Mouse (Mus musculus): ENCODE measurements around the gene Gm14403. TPM values are rescaled to one million over a fixed set of nuclear protein-coding genes. Genes with fewer than 3 reads are reported as not detected.

The Gm14403 gene
- polyA plus RNA-seq, 1 experiment from 2014 or later: 5.3 TPM

Other genes starting within 250 kb of the Gm14403 start
- not detected in 2 replicates for gene Gm14409, start 231.2 kb upstream of the Gm14403 start, polyA plus RNA-seq (2016; fragmentation: Nextera tagmentation; extraction: Ambion mirVana)
- 0.31 and 0.35 TPM in 2 replicates for gene Gm14412, start 173.9 kb upstream of the Gm14403 start, polyA plus RNA-seq (2016; fragmentation: Nextera tagmentation; extraction: Ambion mirVana)
- gene Gm14418, start 99.9 kb upstream of the Gm14403 start, polyA plus RNA-seq (2016; fragmentation: Nextera tagmentation; extraction: Ambion mirVana): 9.5 and 10.9 TPM in 2 replicates
- gene Zfp970, start 33.5 kb upstream of the Gm14403 start, polyA plus RNA-seq (2016; fragmentation: Nextera tagmentation; extraction: Ambion mirVana): 13.0 and 15.2 TPM in 2 replicates
- not detected in 2 replicates for gene Gm14406, start 80.0 kb downstream of the Gm14403 start, polyA plus RNA-seq (2016; fragmentation: Nextera tagmentation; extraction: Ambion mirVana)

All from limb, embryonic 12.5 days (tissue).